Comparison of ENCODE assay signal across 26 mouse cellular contexts in the genomic region with DNA sequence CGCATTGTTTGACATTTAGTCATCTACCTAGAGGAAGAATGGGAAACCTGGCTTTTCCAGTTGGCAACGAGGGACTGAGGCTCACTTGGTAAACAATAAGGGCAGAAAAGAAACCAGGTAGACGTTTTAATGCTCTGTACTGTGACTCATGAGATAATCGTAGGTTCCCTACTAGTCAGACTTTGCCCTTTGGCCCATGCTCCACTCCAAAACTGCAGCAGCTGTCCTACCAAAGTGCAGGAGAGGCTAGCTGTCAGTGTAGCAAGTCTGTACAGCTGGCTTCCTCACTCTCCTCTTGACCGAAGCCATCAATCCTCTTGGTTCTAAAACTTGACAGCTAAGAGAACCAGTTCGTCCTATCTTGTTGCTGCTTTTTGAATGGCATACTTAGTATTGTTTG.
DNase-seq lines count a peak whose midpoint lies in the region; ATAC-seq and TF ChIP-seq lines count a peak whose summit lies in the region.
"Had no signal": no experiment of that assay in that cellular context is flagged by ENCODE, and none has a peak within 500 bp of the region (broad histone marks: within the 10 kb centered on the region; RNA-seq: fewer than 3 reads in every experiment).

No protein-coding gene starts in this region.

- H3K36me3 ChIP-seq in kidney, adult 2 months (ENCODE audit: control insufficient read depth, insufficient read depth, low read length) = no peaks in the 10 kb centered on the region
- H3K36me3 ChIP-seq in liver, embryonic 16.5 days (ENCODE audit: control insufficient read depth, insufficient read depth) = no peaks in the 10 kb centered on the region
- H3K36me3 ChIP-seq in liver, embryonic 12.5 days = no peaks in the 10 kb centered on the region
- no peaks in the 10 kb centered on the region for H3K36me3 ChIP-seq in intestine, postnatal 0 days (ENCODE audit: control insufficient read depth, insufficient read depth)
- no peaks in the 10 kb centered on the region for H3K36me3 ChIP-seq in stomach, postnatal 0 days (ENCODE audit: control insufficient read depth, insufficient read depth, low read length)
- H3K36me3 ChIP-seq: heart, embryonic 15.5 days; hindbrain, embryonic 13.5 days; liver, embryonic 13.5 days; neural tube, embryonic 12.5 days had no signal

- H3K4me1 ChIP-seq in kidney, adult 2 months (ENCODE audit: control insufficient read depth, insufficient read depth, low read length) = peaks cover 7% of the 10 kb centered on the region; the same call in 1 of the 2 replicates
- no peaks in the 10 kb centered on the region for H3K4me1 ChIP-seq in liver, embryonic 16.5 days (ENCODE audit: control insufficient read depth, low read depth, low read length)
- no peaks in the 10 kb centered on the region for H3K4me1 ChIP-seq in liver, embryonic 12.5 days
- H3K4me1 ChIP-seq in intestine, postnatal 0 days (replicated peaks; ENCODE audit: control insufficient read depth, insufficient read depth, low read length) = no peaks in the 10 kb centered on the region
- H3K4me1 ChIP-seq in stomach, postnatal 0 days (replicated peaks; ENCODE audit: control insufficient read depth, insufficient read depth) = no peaks in the 10 kb centered on the region
- H3K4me1 ChIP-seq: hindbrain, embryonic 13.5 days; liver, embryonic 13.5 days; neural tube, embryonic 12.5 days had no signal

- H3K9me3 ChIP-seq in liver, embryonic 16.5 days (replicated peaks; ENCODE audit: control insufficient read depth, low read length) = no peaks in the 10 kb centered on the region
- H3K9me3 ChIP-seq in liver, embryonic 12.5 days (replicated peaks) = no peaks in the 10 kb centered on the region
- H3K9me3 ChIP-seq in intestine, postnatal 0 days (ENCODE audit: control insufficient read depth) = no peaks in the 10 kb centered on the region
- H3K9me3 ChIP-seq in stomach, postnatal 0 days (ENCODE audit: control insufficient read depth, low read length) = no peaks in the 10 kb centered on the region
- H3K9me3 ChIP-seq: heart, embryonic 15.5 days; hindbrain, embryonic 13.5 days; liver, embryonic 13.5 days; neural tube, embryonic 12.5 days had no signal

- H3K27ac ChIP-seq in kidney, adult 2 months (ENCODE audit: insufficient read depth, low read depth, low read length) = peak overlapping the region; percentile 47; the same call in 1 of the 2 replicates
- no peak overlapping the region for H3K27ac ChIP-seq in liver, embryonic 16.5 days (ENCODE audit: low read length)
- H3K27ac ChIP-seq in liver, embryonic 12.5 days = no peak overlapping the region
- peak overlapping the region; percentile 28; the same call in 1 of the 2 replicates for H3K27ac ChIP-seq in intestine, postnatal 0 days (ENCODE audit: low read depth, low read length)
- no peak overlapping the region for H3K27ac ChIP-seq in stomach, postnatal 0 days (replicated peaks)
- H3K27ac ChIP-seq: heart, embryonic 15.5 days; hindbrain, embryonic 13.5 days; liver, embryonic 13.5 days; neural tube, embryonic 12.5 days had no signal

- no peak overlapping the region for H3K4me3 ChIP-seq in kidney, adult 2 months (ENCODE audit: insufficient read depth, low read depth, low read length)
- no peak overlapping the region for H3K4me3 ChIP-seq in liver, embryonic 16.5 days (ENCODE audit: low read depth, low read length)
- H3K4me3 ChIP-seq in liver, embryonic 12.5 days = no peak overlapping the region
- H3K4me3 ChIP-seq in intestine, postnatal 0 days (ENCODE audit: low read depth, low read length) = no peak overlapping the region
- no peak overlapping the region for H3K4me3 ChIP-seq in stomach, postnatal 0 days (ENCODE audit: low read depth, low read length)
- H3K4me3 ChIP-seq: erythroblast, embryonic 14.5 days; heart, embryonic 15.5 days; hindbrain, embryonic 13.5 days; liver, embryonic 13.5 days; neural tube, embryonic 12.5 days had no signal

- H3K4me2 ChIP-seq in liver, embryonic 16.5 days (ENCODE audit: low read depth, low read length) = no peak overlapping the region
- H3K4me2 ChIP-seq in liver, embryonic 12.5 days = no peak overlapping the region
- H3K4me2 ChIP-seq in intestine, postnatal 0 days (replicated peaks; ENCODE audit: low read depth) = no peak overlapping the region
- H3K4me2 ChIP-seq in stomach, postnatal 0 days (replicated peaks; ENCODE audit: low read depth) = no peak overlapping the region
- H3K4me2 ChIP-seq: heart, embryonic 15.5 days; hindbrain, embryonic 13.5 days; liver, embryonic 13.5 days; lung, embryonic 14.5 days; neural tube, embryonic 12.5 days had no signal

- peak; percentile 83 for DNase-seq in kidney, adult 2 months
- DNase-seq in kidney, postnatal 4 days = no peak
- no peak for DNase-seq in stomach, postnatal 0 days (ENCODE audit: low spot score)
- DNase-seq in adrenal gland, adult 2 months = no peak
- no peak for DNase-seq in left cerebral cortex, adult 11 months (ENCODE audit: low spot score)
- DNase-seq: adrenal gland, adult 8-10 months; B cell, adult 2 months; cerebellum, adult 2 months; cerebellum, postnatal 14 days; heart, postnatal 36 days; layer of hippocampus, postnatal 36 days; liver, embryonic 13.5 days; lung, embryonic 14.5 days; lung, postnatal 14 days; midbrain, embryonic 14.5 days; right cerebral cortex, postnatal 4 days had no signal

- TF ChIP-seq EP300 in stomach, postnatal 0 days (optimal IDR thresholded peaks at IDR 0.05) = no peak

- no peak overlapping the region for H3K9ac ChIP-seq in liver, embryonic 16.5 days (ENCODE audit: low read depth, low read length)
- H3K9ac ChIP-seq in liver, embryonic 12.5 days = no peak overlapping the region
- no peak overlapping the region for H3K9ac ChIP-seq in intestine, postnatal 0 days (ENCODE audit: low read depth, low read length)
- no peak overlapping the region for H3K9ac ChIP-seq in stomach, postnatal 0 days (ENCODE audit: low read length)
- H3K9ac ChIP-seq: heart, embryonic 15.5 days; hindbrain, embryonic 13.5 days; liver, embryonic 13.5 days; lung, embryonic 14.5 days; neural tube, embryonic 12.5 days had no signal

- peak; percentile 51; the same call in 1 of the 2 replicates for ATAC-seq in liver, embryonic 16.5 days (ENCODE audit: low read depth)
- no peak for ATAC-seq in liver, embryonic 12.5 days
- ATAC-seq in intestine, postnatal 0 days = peak; percentile 92
- ATAC-seq in stomach, postnatal 0 days (ENCODE audit: low FRiP score, low TSS enrichment) = peak; percentile 68
- ATAC-seq: activated CD4-positive, CD25-positive, alpha-beta regulatory T cell, adult 4 months; forebrain, embryonic 16.5 days had no signal

- 54% methylated on average over 6 of the region's 6 CpGs for WGBS in kidney, adult 2 months
- 48% methylated on average over 6 of the region's 6 CpGs for WGBS in liver, embryonic 16.5 days (ENCODE audit: insufficient replicate concordance)
- WGBS in liver, embryonic 12.5 days (ENCODE audit: insufficient replicate concordance) = 66% methylated on average over 6 of the region's 6 CpGs
- 50% methylated on average over 6 of the region's 6 CpGs for WGBS in intestine, postnatal 0 days
- 54% methylated on average over 6 of the region's 6 CpGs for WGBS in stomach, postnatal 0 days

- TF ChIP-seq POLR2A in kidney, adult 2 months (IDR thresholded peaks at IDR 0.05; ENCODE audit: low read depth, low read length) = no peak

- no peak for TF ChIP-seq CTCF in kidney, adult 2 months (conservative IDR thresholded peaks at IDR 0.05; ENCODE audit: insufficient read depth, insufficient read length, low read depth, low read length)
- TF ChIP-seq CTCF in intestine, postnatal 0 days (IDR thresholded peaks at IDR 0.05; ENCODE audit: low read depth) = no peak
- no peak for TF ChIP-seq CTCF in stomach, postnatal 0 days (IDR thresholded peaks at IDR 0.05; ENCODE audit: low read depth)

- no peaks in the 10 kb centered on the region for H3K27me3 ChIP-seq in kidney, adult 2 months (replicated peaks; ENCODE audit: control insufficient read depth, insufficient read depth, low read length)
- H3K27me3 ChIP-seq in liver, embryonic 16.5 days (ENCODE audit: control insufficient read depth, insufficient read depth, low read depth, low read length) = no peaks in the 10 kb centered on the region
- no peaks in the 10 kb centered on the region for H3K27me3 ChIP-seq in liver, embryonic 12.5 days (replicated peaks)
- H3K27me3 ChIP-seq in intestine, postnatal 0 days (replicated peaks; ENCODE audit: control insufficient read depth, insufficient read depth, low read length) = no peaks in the 10 kb centered on the region
- H3K27me3 ChIP-seq in stomach, postnatal 0 days (ENCODE audit: control insufficient read depth, insufficient read depth, low read length) = no peaks in the 10 kb centered on the region
- H3K27me3 ChIP-seq: CH12.LX; heart, embryonic 15.5 days; hindbrain, embryonic 13.5 days; liver, embryonic 13.5 days; neural tube, embryonic 12.5 days had no signal

Comparison
In these comparisons a context has a peak if more than half of its experiments do, and no peak if none do; other contexts are left out.
1. H3K27ac ChIP-seq: peak in kidney, adult 2 months (single experiment) and intestine, postnatal 0 days (single experiment); none in liver, embryonic 16.5 days (single experiment), liver, embryonic 12.5 days (single experiment) and stomach, postnatal 0 days (single experiment).